Mouse (Mus musculus): ENCODE data around the gene Cox8b. TPM values are rescaled to one million over a fixed set of nuclear protein-coding genes. Genes with fewer than 3 reads are reported as not detected.

Gene Cox8b
- polyA plus RNA-seq, 1 experiment, result 1.1 TPM

DNA sequence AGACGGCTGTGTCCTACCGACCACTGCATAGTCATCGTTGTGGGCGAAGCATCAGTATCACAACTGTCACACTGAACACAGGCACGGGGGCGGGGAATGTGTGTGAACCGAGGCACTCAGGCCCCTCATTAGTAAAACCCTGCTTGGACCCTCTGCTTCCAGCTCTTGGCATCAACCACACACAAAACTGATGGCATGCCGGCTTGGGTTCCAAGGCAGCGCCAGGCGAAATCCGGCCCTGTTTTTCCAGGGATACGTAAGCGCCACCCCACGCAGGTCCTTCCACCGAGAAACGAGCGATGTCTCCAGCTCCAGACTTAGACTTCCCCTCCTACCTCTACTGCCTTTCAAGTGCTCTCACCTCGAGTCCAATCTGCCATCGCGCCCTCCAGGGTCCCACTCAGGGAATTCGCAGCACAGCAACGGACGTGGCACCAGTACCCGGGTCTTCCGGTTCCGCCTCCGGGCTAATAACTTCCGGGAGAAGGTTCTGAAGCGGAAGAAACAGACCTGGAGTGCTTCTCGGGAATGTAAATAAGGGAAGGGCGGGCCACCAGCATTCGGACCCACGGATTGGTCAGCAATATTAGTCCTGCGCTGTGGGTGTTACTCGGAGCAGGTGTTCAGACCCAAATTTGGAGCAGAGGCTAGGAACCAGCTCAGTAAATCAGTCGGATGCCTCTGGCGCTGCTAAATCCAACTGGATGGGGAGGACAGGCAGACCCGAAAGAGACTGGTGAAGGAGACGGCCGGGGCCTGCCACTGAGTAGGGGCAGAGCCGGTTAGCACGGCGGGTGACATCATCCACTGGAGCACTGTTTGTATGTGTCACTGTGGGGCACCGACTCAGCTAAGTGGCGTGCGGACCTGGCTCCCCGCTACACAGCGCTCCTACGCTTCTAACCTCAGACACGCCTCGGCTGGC is 44.1 kb downstream of the Cox8b start, which contains the start of gene Gm45785:
Gene Gm45785 (minus strand): TSS at position 472 of the 925 bp plus-strand sequence.
- under 1% methylated on average over 51 of the region's 51 CpGs for WGBS
- peak within 1 kb of the TSS; percentile 82 for H3K4me3 ChIP-seq (ENCODE audit: low read depth, low read length)
- H3K27ac ChIP-seq (ENCODE audit: insufficient read depth, low read depth, low read length), result peak within 1 kb of the TSS; percentile 90
- peaks cover 13% of the 10 kb centered on the region for H3K4me1 ChIP-seq (ENCODE audit: control insufficient read depth, insufficient read depth, insufficient read length, low read length)
- 0 out of 2 replicates have a peak, but pooled peaks have one; percentile 54 for TF ChIP-seq POLR2A (IDR thresholded peaks at IDR 0.05; ENCODE audit: low read depth, low read length)
- TF ChIP-seq CTCF (IDR thresholded peaks at IDR 0.05; ENCODE audit: extremely low read depth, insufficient read length, insufficient replicate concordance, low read depth, low read length), result no peak
- H3K36me3 ChIP-seq (ENCODE audit: control insufficient read depth, insufficient read depth, low read length), result peaks cover 49% of the 10 kb centered on the region
- no peaks in the 10 kb centered on the region for H3K27me3 ChIP-seq (ENCODE audit: control insufficient read depth, insufficient read depth, low read length)

DNA sequence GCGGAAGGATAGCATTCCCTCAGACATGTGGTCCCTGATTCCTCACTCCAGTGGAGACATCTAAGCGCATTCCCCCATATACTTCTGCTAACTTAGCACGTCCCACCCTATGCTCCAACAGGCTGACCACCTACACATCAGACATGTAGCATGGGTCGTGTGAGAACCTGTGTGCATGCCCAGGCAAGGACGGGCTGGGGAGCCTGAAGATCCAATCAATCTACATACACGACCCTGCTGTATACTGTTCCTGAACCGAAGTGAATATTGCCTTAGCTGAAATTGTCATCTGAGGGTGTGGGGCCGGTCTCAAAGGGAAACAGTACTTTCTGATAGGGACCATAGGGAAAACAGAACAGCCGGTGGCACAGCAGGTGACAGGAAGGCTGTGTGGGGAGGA is 45.1 kb downstream of the Cox8b start:
- no peak overlapping the region for H3K27ac ChIP-seq (ENCODE audit: insufficient read depth, low read depth, low read length)
- 60% methylated on average over 9 of the region's 9 CpGs for WGBS
- TF ChIP-seq POLR2A (IDR thresholded peaks at IDR 0.05; ENCODE audit: low read depth, low read length) (no peak), CTCF (IDR thresholded peaks at IDR 0.05; ENCODE audit: extremely low read depth, insufficient read length, insufficient replicate concordance, low read depth, low read length) (no peak)
- peaks cover 41% of the 10 kb centered on the region for H3K36me3 ChIP-seq (ENCODE audit: control insufficient read depth, insufficient read depth, low read length)
- H3K4me3 ChIP-seq (ENCODE audit: low read depth, low read length), result peak overlapping the region; percentile 82
- H3K4me1 ChIP-seq (ENCODE audit: control insufficient read depth, insufficient read depth, insufficient read length, low read length), result peaks cover 13% of the 10 kb centered on the region
- no peaks in the 10 kb centered on the region for H3K27me3 ChIP-seq (ENCODE audit: control insufficient read depth, insufficient read depth, low read length)

DNA sequence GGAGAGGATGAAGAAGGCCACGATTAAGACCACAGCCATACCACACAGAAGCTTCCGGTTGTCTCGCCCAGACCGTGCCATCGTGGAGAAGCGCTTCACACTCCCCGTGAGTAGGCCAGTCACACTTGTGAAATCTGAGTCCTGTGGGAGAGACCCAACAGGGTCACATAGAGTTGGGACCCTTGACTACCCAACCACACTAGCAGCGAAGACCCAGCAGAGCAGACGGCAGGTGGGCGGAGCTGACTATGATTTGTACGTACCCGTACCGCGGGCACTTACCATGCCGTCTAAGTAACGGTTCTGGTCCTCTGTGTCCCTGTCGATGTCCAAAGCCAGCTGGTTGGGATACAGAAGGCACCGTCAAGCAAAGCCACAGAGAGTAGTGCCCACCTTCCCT is 45.8 kb downstream of the Cox8b start:
- H3K27me3 ChIP-seq (ENCODE audit: control insufficient read depth, insufficient read depth, low read length), result no peaks in the 10 kb centered on the region
- H3K4me1 ChIP-seq (ENCODE audit: control insufficient read depth, insufficient read depth, insufficient read length, low read length), result peaks cover 13% of the 10 kb centered on the region
- no peak overlapping the region for H3K27ac ChIP-seq (ENCODE audit: insufficient read depth, low read depth, low read length)
- peaks cover 35% of the 10 kb centered on the region for H3K36me3 ChIP-seq (ENCODE audit: control insufficient read depth, insufficient read depth, low read length)
- TF ChIP-seq CTCF (IDR thresholded peaks at IDR 0.05; ENCODE audit: extremely low read depth, insufficient read length, insufficient replicate concordance, low read depth, low read length), result no peak
- no peak for TF ChIP-seq POLR2A (IDR thresholded peaks at IDR 0.05; ENCODE audit: low read depth, low read length)
- WGBS, result 89% methylated on average over 18 of the region's 18 CpGs
- no peak overlapping the region for H3K4me3 ChIP-seq (ENCODE audit: low read depth, low read length)

DNA sequence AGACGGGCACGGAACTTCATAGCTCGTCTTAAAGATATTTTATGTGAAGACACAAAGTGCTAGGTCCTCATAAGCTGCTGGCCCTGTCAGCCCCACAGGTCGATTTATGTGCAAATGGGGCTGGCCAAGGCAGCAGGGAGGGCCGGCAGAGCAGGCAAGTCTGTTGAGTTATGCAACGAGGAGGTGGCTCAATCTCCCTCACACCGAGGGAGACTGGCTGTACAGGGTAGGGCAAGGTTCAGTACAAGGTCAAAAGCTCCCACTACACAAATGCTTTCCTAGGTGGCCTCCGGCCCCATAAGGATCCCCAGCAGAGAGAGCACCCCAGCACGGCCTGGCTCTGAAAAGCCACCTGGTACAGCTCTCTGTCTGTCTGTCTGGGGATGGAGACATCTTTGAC is 46.9 kb downstream of the Cox8b start:
- TF ChIP-seq CTCF (IDR thresholded peaks at IDR 0.05; ENCODE audit: extremely low read depth, insufficient read length, insufficient replicate concordance, low read depth, low read length), result no peak
- no peak for TF ChIP-seq POLR2A (IDR thresholded peaks at IDR 0.05; ENCODE audit: low read depth, low read length)
- H3K4me1 ChIP-seq (ENCODE audit: control insufficient read depth, insufficient read depth, insufficient read length, low read length), result peaks cover 9% of the 10 kb centered on the region
- no peaks in the 10 kb centered on the region for H3K27me3 ChIP-seq (ENCODE audit: control insufficient read depth, insufficient read depth, low read length)
- 77% methylated on average over 9 of the region's 9 CpGs for WGBS
- H3K36me3 ChIP-seq (ENCODE audit: control insufficient read depth, insufficient read depth, low read length), result peaks cover 25% of the 10 kb centered on the region
- no peak overlapping the region for H3K27ac ChIP-seq (ENCODE audit: insufficient read depth, low read depth, low read length)
- no peak overlapping the region for H3K4me3 ChIP-seq (ENCODE audit: low read depth, low read length)

DNA sequence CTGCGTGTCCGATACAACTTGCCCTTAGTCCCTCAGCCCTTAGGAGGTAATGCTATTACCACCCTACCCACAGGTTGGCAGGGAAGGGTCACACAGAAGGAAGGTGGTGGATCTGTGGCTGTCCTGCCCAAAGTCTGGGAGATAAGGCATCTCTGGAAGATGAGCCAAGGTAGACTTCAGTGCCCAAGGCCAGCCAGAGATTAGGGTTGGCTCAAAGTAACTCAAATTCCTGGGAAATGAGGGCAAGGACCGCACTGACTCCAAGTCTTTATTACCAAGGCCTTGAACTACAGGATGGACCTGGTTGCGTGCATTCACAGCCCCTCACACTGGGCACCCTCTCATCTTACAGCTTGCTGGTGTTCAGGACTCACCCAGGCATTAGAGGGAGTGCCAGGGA is 48.3 kb downstream of the Cox8b start:
- Histone ChIP-seq H3K4me1 (ENCODE audit: control insufficient read depth, insufficient read depth, insufficient read length, low read length) (peaks cover 3% of the 10 kb centered on the region; the same call in 1 of the 2 replicates), H3K27me3 (ENCODE audit: control insufficient read depth, insufficient read depth, low read length) (no peaks in the 10 kb centered on the region), H3K27ac (ENCODE audit: insufficient read depth, low read depth, low read length) (no peak overlapping the region), H3K4me3 (ENCODE audit: low read depth, low read length) (no peak overlapping the region), H3K36me3 (ENCODE audit: control insufficient read depth, insufficient read depth, low read length) (peaks cover 25% of the 10 kb centered on the region)
- TF ChIP-seq POLR2A (IDR thresholded peaks at IDR 0.05; ENCODE audit: low read depth, low read length) (no peak), CTCF (IDR thresholded peaks at IDR 0.05; ENCODE audit: extremely low read depth, insufficient read length, insufficient replicate concordance, low read depth, low read length) (no peak)
- WGBS, result 91% methylated on average over 4 of the region's 4 CpGs

Other genes with a start within 250 kb of the Cox8b start
- gene Olfr539, start 240.5 kb downstream of the Cox8b start, polyA plus RNA-seq (2012; rRNA removed), result not detected in 2 replicates
- gene Olfr45, start 218.5 kb downstream of the Cox8b start, polyA plus RNA-seq (2012; rRNA removed), result not detected in 2 replicates
- not detected in 2 replicates for gene Olfr541, start 203.2 kb downstream of the Cox8b start, polyA plus RNA-seq (2012; rRNA removed)
- 0.09 and 0.13 TPM in 2 replicates for gene Cyp2e1, start 136.7 kb downstream of the Cox8b start, polyA plus RNA-seq (2012; rRNA removed)
- not detected in 2 replicates for gene Syce1, start 112.6 kb downstream of the Cox8b start, polyA plus RNA-seq (2012; rRNA removed)
- not detected in 2 replicates for gene Zfp941, start 78.3 kb downstream of the Cox8b start, polyA plus RNA-seq (2012; rRNA removed)
- 36.7 and 37.3 TPM in 2 replicates for gene Urah, start 65.4 kb downstream of the Cox8b start, polyA plus RNA-seq (2012; rRNA removed)
- gene Scgb1c1, start 54.9 kb downstream of the Cox8b start, polyA plus RNA-seq (2012; rRNA removed), result not detected in 2 replicates
- not detected in 2 replicates for gene Odf3, start 52.6 kb downstream of the Cox8b start, polyA plus RNA-seq (2012; rRNA removed)
- not detected in 2 replicates for gene Gm45785, start 44.1 kb downstream of the Cox8b start, polyA plus RNA-seq (2012; rRNA removed)
- 47.5 and 95.5 TPM in 2 replicates for gene Ric8a, start 43.5 kb downstream of the Cox8b start, polyA plus RNA-seq (2012; rRNA removed)
- gene Bet1l, start 42.9 kb downstream of the Cox8b start, polyA plus RNA-seq (2012; rRNA removed), result 10.4 and 17.1 TPM in 2 replicates
- gene Psmd13, start 18.5 kb downstream of the Cox8b start, polyA plus RNA-seq (2012; rRNA removed), result 33.5 and 55.7 TPM in 2 replicates
- gene Sirt3, start 18.1 kb downstream of the Cox8b start, polyA plus RNA-seq (2012; rRNA removed), result 13.6 and 20.4 TPM in 2 replicates
- gene Nlrp6, start 20.5 kb upstream of the Cox8b start, polyA plus RNA-seq (2012; rRNA removed), result 45.0 and 110 TPM in 2 replicates
- gene Pgghg, start 40.9 kb upstream of the Cox8b start, polyA plus RNA-seq (2012; rRNA removed), result 10.8 and 15.1 TPM in 2 replicates
- gene Ifitm5, start 49.8 kb upstream of the Cox8b start, polyA plus RNA-seq (2012; rRNA removed), result 0.56 and 0.87 TPM in 2 replicates
- gene Gm45717, start 55.5 kb upstream of the Cox8b start, polyA plus RNA-seq (2012; rRNA removed), result 1.1 TPM in 1 of 2 replicates, not detected in the other
- gene Ifitm2, start 55.5 kb upstream of the Cox8b start, polyA plus RNA-seq (2012; rRNA removed), result 263 and 363 TPM in 2 replicates
- 107 and 120 TPM in 2 replicates for gene Ifitm1, start 66.8 kb upstream of the Cox8b start, polyA plus RNA-seq (2012; rRNA removed)
- 101 and 147 TPM in 2 replicates for gene Ifitm3, start 110.3 kb upstream of the Cox8b start, polyA plus RNA-seq (2012; rRNA removed)
- gene Ifitm6, start 117.5 kb upstream of the Cox8b start, polyA plus RNA-seq (2012; rRNA removed), result 2.5 and 3.1 TPM in 2 replicates
- gene Gm17387, start 128.7 kb upstream of the Cox8b start, polyA plus RNA-seq (2012; rRNA removed), result not detected in 2 replicates
- gene B4galnt4, start 160.7 kb upstream of the Cox8b start, polyA plus RNA-seq (2012; rRNA removed), result 5.4 and 15.8 TPM in 2 replicates
- 87.5 and 236 TPM in 2 replicates for gene Pkp3, start 177.8 kb upstream of the Cox8b start, polyA plus RNA-seq (2012; rRNA removed)
- gene Sigirr, start 200.1 kb upstream of the Cox8b start, polyA plus RNA-seq (2012; rRNA removed), result 19.8 and 38.3 TPM in 2 replicates
- gene Ano9, start 217.4 kb upstream of the Cox8b start, polyA plus RNA-seq (2012; rRNA removed), result 38.2 and 74.3 TPM in 2 replicates
- 17.5 and 26.3 TPM in 2 replicates for gene Ptdss2, start 221.9 kb upstream of the Cox8b start, polyA plus RNA-seq (2012; rRNA removed)